Mouse (Mus musculus) sigmoid colon, adult 10 weeks (tissue): ENCODE results near the gene Kif18a. TPM values are rescaled to one million over a fixed set of nuclear protein-coding genes. Genes with fewer than 3 reads are reported as not detected.

ENCODE experiments used
- polyA plus RNA-seq: library from polyadenylated mRNA; stranded (reverse); fragments of 350-450 nt; fragmentation: Illumina TruSeq; extraction: RNeasy Lipid Tissue Mini Kit (QIAGEN cat#74804); gene quantifications from one replicate; pipeline ENCODE4 v1.2.3, GENCODE M21; 2014; ENCODE audit warnings: low read depth, low replicate concordance

Kif18a gene
- polyA plus RNA-seq: 10.4 TPM

GRCm38 (mm10) chr2:109280600-109281340, at the start of gene Kif18a, which contains the start of gene Mettl15:
Kif18a (plus strand) TSS chr2:109280738.
Mettl15 (minus strand) TSS chr2:109280748.

Other genes with a start within 250 kb of the Kif18a start
- 10.1 TPM for gene Mettl15, start within 50 bp of the Kif18a start, polyA plus RNA-seq